Comparison of ENCODE assay signal across 24 mouse cellular contexts in the genomic region with DNA sequence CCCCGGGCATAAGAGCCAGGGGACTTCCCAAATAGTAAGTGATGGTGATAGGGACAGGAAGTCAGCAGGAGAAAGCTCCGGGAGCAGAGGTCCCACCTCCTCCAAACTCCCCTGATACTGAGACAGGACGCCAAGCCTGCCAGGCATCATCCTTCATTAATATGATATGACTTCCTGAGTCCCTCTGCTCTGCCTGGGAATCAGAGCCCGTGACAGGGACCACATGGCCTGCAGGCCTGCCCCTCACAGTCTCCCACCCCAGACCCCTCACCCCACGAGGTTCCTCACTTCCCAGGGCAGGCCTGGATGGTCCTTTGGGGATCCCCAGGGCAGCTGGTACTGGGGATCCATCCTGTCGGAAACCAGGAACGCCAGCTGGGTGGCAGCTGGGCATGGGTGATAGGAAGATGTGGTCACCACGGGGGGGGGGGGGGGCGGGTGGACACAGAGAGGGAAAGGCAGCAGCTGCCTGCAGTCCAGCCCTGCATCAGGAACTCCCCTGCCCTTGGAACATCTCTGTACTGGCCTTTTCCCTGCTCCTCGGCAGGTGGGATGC. TPM values are rescaled to one million over a fixed set of nuclear protein-coding genes. Genes with fewer than 3 reads are reported as not detected.
DNase-seq lines count a peak whose midpoint lies in the region; ATAC-seq and TF ChIP-seq lines count a peak whose summit lies in the region.
"Had no signal": no experiment of that assay in that cellular context is flagged by ENCODE, and none has a peak within 500 bp of the region (broad histone marks: within the 10 kb centered on the region; RNA-seq: fewer than 3 reads in every experiment).

No protein-coding gene starts in this region.

- H3K36me3 ChIP-seq in heart, embryonic 10.5 days = no peaks in the 10 kb centered on the region
- H3K36me3 ChIP-seq in kidney, embryonic 15.5 days = no peaks in the 10 kb centered on the region
- no peaks in the 10 kb centered on the region for H3K36me3 ChIP-seq in stomach, embryonic 16.5 days (ENCODE audit: control insufficient read depth, insufficient read depth, low read length)
- H3K36me3 ChIP-seq in stomach, postnatal 0 days (ENCODE audit: control insufficient read depth, insufficient read depth, low read length) = no peaks in the 10 kb centered on the region
- no peaks in the 10 kb centered on the region for H3K36me3 ChIP-seq in forebrain, embryonic 10.5 days (replicated peaks)
- H3K36me3 ChIP-seq: embryonic facial prominence, embryonic 15.5 days; forebrain, embryonic 15.5 days; heart, embryonic 15.5 days; hindbrain, embryonic 15.5 days; liver, embryonic 13.5 days; midbrain, embryonic 15.5 days; neural tube, embryonic 13.5 days had no signal

- peak overlapping the region; percentile 22; the same call in 1 of the 2 replicates for H3K27ac ChIP-seq in heart, embryonic 10.5 days
- H3K27ac ChIP-seq in kidney, embryonic 15.5 days = 0 out of 2 replicates have a peak overlapping the region, but pooled peaks have one; percentile 13
- H3K27ac ChIP-seq in stomach, embryonic 16.5 days (ENCODE audit: low read length) = no peak overlapping the region
- no peak overlapping the region for H3K27ac ChIP-seq in stomach, postnatal 0 days (replicated peaks)
- H3K27ac ChIP-seq in forebrain, embryonic 10.5 days = no peak overlapping the region
- H3K27ac ChIP-seq: embryonic facial prominence, embryonic 15.5 days; forebrain, embryonic 15.5 days; heart, embryonic 15.5 days; hindbrain, embryonic 15.5 days; layer of hippocampus, adult 2 months; liver, embryonic 13.5 days; midbrain, embryonic 15.5 days; neural tube, embryonic 13.5 days had no signal

- no peak overlapping the region for H3K4me2 ChIP-seq in kidney, embryonic 15.5 days
- no peak overlapping the region for H3K4me2 ChIP-seq in stomach, embryonic 16.5 days (ENCODE audit: low read depth, low read length)
- H3K4me2 ChIP-seq in stomach, postnatal 0 days (replicated peaks; ENCODE audit: low read depth) = no peak overlapping the region
- H3K4me2 ChIP-seq: embryonic facial prominence, embryonic 15.5 days; forebrain, embryonic 15.5 days; heart, embryonic 15.5 days; hindbrain, embryonic 15.5 days; liver, embryonic 13.5 days; lung, embryonic 14.5 days; midbrain, embryonic 15.5 days; neural tube, embryonic 13.5 days had no signal

- peaks cover 84% of the 10 kb centered on the region for H3K27me3 ChIP-seq in heart, embryonic 10.5 days (ENCODE audit: insufficient read depth, poor library complexity, severe bottlenecking)
- H3K27me3 ChIP-seq in kidney, embryonic 15.5 days = no peaks in the 10 kb centered on the region; the same call in 1 of the 2 replicates
- H3K27me3 ChIP-seq in stomach, embryonic 16.5 days (ENCODE audit: control insufficient read depth, insufficient read depth, low read length) = no peaks in the 10 kb centered on the region
- no peaks in the 10 kb centered on the region for H3K27me3 ChIP-seq in stomach, postnatal 0 days (ENCODE audit: control insufficient read depth, insufficient read depth, low read length)
- peaks cover 38% of the 10 kb centered on the region for H3K27me3 ChIP-seq in forebrain, embryonic 10.5 days (ENCODE audit: poor library complexity, severe bottlenecking)
- H3K27me3 ChIP-seq: embryonic facial prominence, embryonic 15.5 days; forebrain, embryonic 15.5 days; hindbrain, embryonic 15.5 days; midbrain, embryonic 15.5 days; neural tube, embryonic 13.5 days had no signal

- intact Hi-C loops in heart, postnatal 25 days (cut with DNase I) = no loop called here

- H3K9me3 ChIP-seq in heart, embryonic 10.5 days = no peaks in the 10 kb centered on the region
- H3K9me3 ChIP-seq in kidney, embryonic 15.5 days (replicated peaks) = no peaks in the 10 kb centered on the region
- H3K9me3 ChIP-seq in stomach, embryonic 16.5 days (replicated peaks; ENCODE audit: control insufficient read depth, low read length) = no peaks in the 10 kb centered on the region
- no peaks in the 10 kb centered on the region for H3K9me3 ChIP-seq in stomach, postnatal 0 days (ENCODE audit: control insufficient read depth, low read length)
- H3K9me3 ChIP-seq in forebrain, embryonic 10.5 days = no peaks in the 10 kb centered on the region
- H3K9me3 ChIP-seq: embryonic facial prominence, embryonic 15.5 days; forebrain, embryonic 15.5 days; heart, embryonic 15.5 days; hindbrain, embryonic 15.5 days; liver, embryonic 13.5 days; midbrain, embryonic 15.5 days; neural tube, embryonic 13.5 days had no signal

- no peak for TF ChIP-seq EP300 in stomach, postnatal 0 days (optimal IDR thresholded peaks at IDR 0.05)

- H3K4me3 ChIP-seq in heart, embryonic 10.5 days = no peak overlapping the region
- no peak overlapping the region for H3K4me3 ChIP-seq in kidney, embryonic 15.5 days (replicated peaks)
- no peak overlapping the region for H3K4me3 ChIP-seq in stomach, embryonic 16.5 days (replicated peaks; ENCODE audit: low read length)
- no peak overlapping the region for H3K4me3 ChIP-seq in stomach, postnatal 0 days (ENCODE audit: low read depth, low read length)
- H3K4me3 ChIP-seq in forebrain, embryonic 10.5 days = no peak overlapping the region
- H3K4me3 ChIP-seq: embryonic facial prominence, embryonic 15.5 days; forebrain, embryonic 15.5 days; heart, embryonic 15.5 days; hindbrain, embryonic 15.5 days; layer of hippocampus, adult 2 months; liver, embryonic 13.5 days; midbrain, embryonic 15.5 days; neural tube, embryonic 13.5 days had no signal

- no peak for TF ChIP-seq CTCF in stomach, postnatal 0 days (IDR thresholded peaks at IDR 0.05; ENCODE audit: low read depth)

- no peak for ATAC-seq in kidney, embryonic 15.5 days (replicated peaks; ENCODE audit: low FRiP score)
- ATAC-seq in stomach, embryonic 16.5 days (ENCODE audit: insufficient read depth, low FRiP score) = no peak
- ATAC-seq in stomach, postnatal 0 days (ENCODE audit: low FRiP score, low TSS enrichment) = no peak
- ATAC-seq: forebrain, embryonic 15.5 days; midbrain, embryonic 15.5 days had no signal

- H3K4me1 ChIP-seq in heart, embryonic 10.5 days = peaks cover 60% of the 10 kb centered on the region
- peaks cover 69% of the 10 kb centered on the region for H3K4me1 ChIP-seq in kidney, embryonic 15.5 days
- H3K4me1 ChIP-seq in stomach, embryonic 16.5 days (ENCODE audit: control insufficient read depth, insufficient read depth, low read length) = peaks cover 34% of the 10 kb centered on the region
- H3K4me1 ChIP-seq in stomach, postnatal 0 days (replicated peaks; ENCODE audit: control insufficient read depth, insufficient read depth) = 0 out of 2 replicates have a peak, but pooled peaks cover 4% of the 10 kb centered on the region
- H3K4me1 ChIP-seq in forebrain, embryonic 10.5 days = peaks cover 51% of the 10 kb centered on the region
- H3K4me1 ChIP-seq: forebrain, embryonic 15.5 days had no signal

- DNase-seq in heart, embryonic 10.5 days (ENCODE audit: low spot score) = no peak
- DNase-seq in heart, postnatal 25 days (ENCODE audit: low spot score) = no peak
- no peak for DNase-seq in kidney, adult 8-10 months
- no peak for DNase-seq in stomach, postnatal 0 days (ENCODE audit: low spot score)
- no peak for DNase-seq in forebrain, embryonic 10.5 days (ENCODE audit: extremely low spot score, low spot score)
- DNase-seq in yolk sac, embryonic 10.5 days (ENCODE audit: low spot score) = no peak
- DNase-seq: adrenal gland, postnatal 14 days; B cell, adult 2 months; cerebellum, adult 2 months; gastrocnemius, postnatal 10 days; heart, adult 18-20 months; liver, embryonic 13.5 days; lung, embryonic 14.5 days; thymus, adult 18-20 months; thymus, postnatal 36 days had no signal

- 40% methylated on average over 9 of the region's 10 CpGs for WGBS in heart, embryonic 10.5 days
- WGBS in kidney, embryonic 15.5 days = 32% methylated on average over 8 of the region's 10 CpGs
- WGBS in stomach, embryonic 16.5 days = 40% methylated on average over 8 of the region's 10 CpGs
- WGBS in stomach, postnatal 0 days = 50% methylated on average over 7 of the region's 10 CpGs
- WGBS in forebrain, embryonic 10.5 days = 65% methylated on average over 9 of the region's 10 CpGs

- H3K9ac ChIP-seq in kidney, embryonic 15.5 days = no peak overlapping the region
- 0 out of 2 replicates have a peak overlapping the region, but pooled peaks have one; percentile 7 for H3K9ac ChIP-seq in stomach, embryonic 16.5 days (ENCODE audit: low read length)
- H3K9ac ChIP-seq in stomach, postnatal 0 days (ENCODE audit: low read length) = no peak overlapping the region
- H3K9ac ChIP-seq: embryonic facial prominence, embryonic 15.5 days; forebrain, embryonic 15.5 days; heart, embryonic 15.5 days; hindbrain, embryonic 15.5 days; liver, embryonic 13.5 days; lung, embryonic 14.5 days; midbrain, embryonic 15.5 days; neural tube, embryonic 13.5 days had no signal

RNA-seq across cellular contexts. Expression of a gene that starts 2.1 kb away (rescaled TPM):
- polyA plus RNA-seq in heart, embryonic 10.5 days (2016; fragmentation: Nextera tagmentation; extraction: Ambion mirVana) = 0.15 and 0.51 TPM in 2 replicates
- total RNA-seq in heart, postnatal 25 days (2021) = 1 to 10 TPM; 2.1 to 3.1 TPM
- 1.5 and 2.1 TPM in 2 replicates for polyA plus RNA-seq in kidney, embryonic 15.5 days (2015; fragmentation: Nextera tagmentation; extraction: Ambion mirVana)
- polyA plus RNA-seq in stomach, embryonic 16.5 days (2015; fragmentation: Nextera tagmentation; extraction: Ambion mirVana) = 3.0 and 3.2 TPM in 2 replicates
- 1.5 and 1.6 TPM in 2 replicates for polyA plus RNA-seq in stomach, postnatal 0 days (2015; fragmentation: Nextera tagmentation; extraction: Ambion mirVana)
- 0.10 TPM in 2 replicates for polyA plus RNA-seq in forebrain, embryonic 10.5 days (2016; fragmentation: Nextera tagmentation; extraction: Ambion mirVana)

RNA-seq across cellular contexts. Expression of a gene that starts 12.6 kb away (rescaled TPM):
- polyA plus RNA-seq in heart, embryonic 10.5 days (2016; fragmentation: Nextera tagmentation; extraction: Ambion mirVana) = 3.0 and 6.3 TPM in 2 replicates
- total RNA-seq in heart, postnatal 25 days (2021) = under 1 TPM; 0.45 to 0.86 TPM
- 6.8 and 7.8 TPM in 2 replicates for polyA plus RNA-seq in kidney, embryonic 15.5 days (2015; fragmentation: Nextera tagmentation; extraction: Ambion mirVana)
- polyA plus RNA-seq in stomach, embryonic 16.5 days (2015; fragmentation: Nextera tagmentation; extraction: Ambion mirVana) = 9.7 and 12.0 TPM in 2 replicates
- 7.3 and 7.4 TPM in 2 replicates for polyA plus RNA-seq in stomach, postnatal 0 days (2015; fragmentation: Nextera tagmentation; extraction: Ambion mirVana)
- 5.5 and 6.6 TPM in 2 replicates for polyA plus RNA-seq in forebrain, embryonic 10.5 days (2016; fragmentation: Nextera tagmentation; extraction: Ambion mirVana)

RNA-seq across cellular contexts. Expression of a gene that starts 19.7 kb away (rescaled TPM):
- 114 and 117 TPM in 2 replicates for polyA plus RNA-seq in heart, embryonic 10.5 days (2016; fragmentation: Nextera tagmentation; extraction: Ambion mirVana)
- total RNA-seq in heart, postnatal 25 days (2021) = 100 to 1,000 TPM; 196 to 203 TPM
- polyA plus RNA-seq in kidney, embryonic 15.5 days (2015; fragmentation: Nextera tagmentation; extraction: Ambion mirVana) = 116 and 124 TPM in 2 replicates
- polyA plus RNA-seq in stomach, embryonic 16.5 days (2015; fragmentation: Nextera tagmentation; extraction: Ambion mirVana) = 120 and 126 TPM in 2 replicates
- 49.1 and 58.7 TPM in 2 replicates for polyA plus RNA-seq in stomach, postnatal 0 days (2015; fragmentation: Nextera tagmentation; extraction: Ambion mirVana)
- 156 and 163 TPM in 2 replicates for polyA plus RNA-seq in forebrain, embryonic 10.5 days (2016; fragmentation: Nextera tagmentation; extraction: Ambion mirVana)

RNA-seq across cellular contexts. Expression of a gene that starts 29.1 kb away (rescaled TPM):
- 5.0 and 7.2 TPM in 2 replicates for polyA plus RNA-seq in heart, embryonic 10.5 days (2016; fragmentation: Nextera tagmentation; extraction: Ambion mirVana)
- 10 to 100 TPM; 15.2 to 17.4 TPM for total RNA-seq in heart, postnatal 25 days (2021)
- 2.6 TPM in 2 replicates for polyA plus RNA-seq in kidney, embryonic 15.5 days (2015; fragmentation: Nextera tagmentation; extraction: Ambion mirVana)
- polyA plus RNA-seq in stomach, embryonic 16.5 days (2015; fragmentation: Nextera tagmentation; extraction: Ambion mirVana) = 2.3 TPM in 2 replicates
- polyA plus RNA-seq in stomach, postnatal 0 days (2015; fragmentation: Nextera tagmentation; extraction: Ambion mirVana) = 3.5 and 5.1 TPM in 2 replicates
- polyA plus RNA-seq in forebrain, embryonic 10.5 days (2016; fragmentation: Nextera tagmentation; extraction: Ambion mirVana) = 1.9 and 2.2 TPM in 2 replicates

RNA-seq across cellular contexts. Expression of a gene that starts 40.3 kb away (rescaled TPM):
- polyA plus RNA-seq in heart, embryonic 10.5 days (2016; fragmentation: Nextera tagmentation; extraction: Ambion mirVana) = 1.7 and 2.2 TPM in 2 replicates
- 1 to 10 TPM; 3.7 to 4.1 TPM for total RNA-seq in heart, postnatal 25 days (2021)
- polyA plus RNA-seq in kidney, embryonic 15.5 days (2015; fragmentation: Nextera tagmentation; extraction: Ambion mirVana) = 7.7 and 9.2 TPM in 2 replicates
- polyA plus RNA-seq in stomach, embryonic 16.5 days (2015; fragmentation: Nextera tagmentation; extraction: Ambion mirVana) = 7.8 and 10.2 TPM in 2 replicates
- polyA plus RNA-seq in stomach, postnatal 0 days (2015; fragmentation: Nextera tagmentation; extraction: Ambion mirVana) = 4.7 and 4.8 TPM in 2 replicates
- 4.3 and 6.8 TPM in 2 replicates for polyA plus RNA-seq in forebrain, embryonic 10.5 days (2016; fragmentation: Nextera tagmentation; extraction: Ambion mirVana)

Comparison
In these comparisons a context has a peak if more than half of its experiments do, and no peak if none do; other contexts are left out.
1. H3K27ac ChIP-seq: peak in heart, embryonic 10.5 days (single experiment) and kidney, embryonic 15.5 days (single experiment); none in stomach, embryonic 16.5 days (single experiment), stomach, postnatal 0 days (single experiment) and forebrain, embryonic 10.5 days (single experiment).